Mouse (Mus musculus) spleen, postnatal 14 days (tissue): ENCODE data around the gene Zfp839.
"Not testable (repeated sequence)": the region's sequence is repeated elsewhere in the genome, so short reads cannot be mapped to it uniquely, and the experiment has no call there.

Source experiments
- DNase-seq, 2 experiments: peaks; one replicate each; pipeline ENCODE4 v3.0.0; 2021 to 2022; ENCODE audit warnings: low spot score in 2 of 2

Gene Zfp839

DNA sequence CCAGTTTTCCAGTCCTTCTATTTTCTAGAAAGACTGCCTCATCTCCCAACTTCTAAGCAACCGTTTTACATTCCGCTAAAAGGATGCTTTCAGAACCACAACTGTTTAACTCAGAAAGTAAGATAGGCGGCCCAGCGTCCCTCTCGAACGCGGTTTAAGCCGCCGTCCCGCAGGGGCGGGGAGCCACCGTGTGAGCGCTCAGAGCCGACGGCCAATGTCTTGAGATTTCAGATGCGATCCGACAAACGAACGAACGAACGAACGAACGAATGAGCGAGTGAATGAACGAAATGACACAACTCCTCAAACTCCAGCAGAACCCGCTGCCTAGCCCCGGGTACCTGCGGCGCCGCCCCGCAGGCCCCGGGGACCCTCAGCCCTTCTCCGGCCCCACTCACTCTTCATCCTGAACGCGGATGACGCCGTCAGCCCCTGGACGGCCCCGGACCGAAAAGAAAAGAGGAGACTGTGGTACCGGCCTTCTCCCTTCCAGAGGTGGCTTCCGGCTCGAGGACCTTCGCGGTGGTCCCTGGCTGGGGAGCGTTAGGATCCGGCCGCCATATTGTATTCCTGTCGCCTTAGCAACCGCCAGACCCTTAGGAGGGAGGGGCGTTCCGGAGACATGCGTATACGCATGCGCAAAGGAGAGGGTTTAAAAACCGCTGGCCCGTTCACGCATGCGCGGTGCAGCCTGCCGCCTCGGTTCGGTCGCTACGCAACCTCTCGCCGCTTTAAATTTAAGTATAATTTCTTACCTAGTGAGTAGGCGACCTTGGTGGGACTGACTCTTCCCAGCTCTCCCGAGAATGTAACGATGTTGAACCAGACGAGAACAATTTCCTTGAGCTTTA is 9.5 kb upstream of the Zfp839 start, which contains the start of gene Mok:
TSS of gene Mok (minus strand) at position 592 of the 851 bp plus-strand sequence.
- DNase-seq = peak; percentile 88 to 94

- DNase-seq = no peak
These were observed 8.1 kb upstream of the Zfp839 start for GRCm38 (mm10) chr12:110841731-110842493.

DNA sequence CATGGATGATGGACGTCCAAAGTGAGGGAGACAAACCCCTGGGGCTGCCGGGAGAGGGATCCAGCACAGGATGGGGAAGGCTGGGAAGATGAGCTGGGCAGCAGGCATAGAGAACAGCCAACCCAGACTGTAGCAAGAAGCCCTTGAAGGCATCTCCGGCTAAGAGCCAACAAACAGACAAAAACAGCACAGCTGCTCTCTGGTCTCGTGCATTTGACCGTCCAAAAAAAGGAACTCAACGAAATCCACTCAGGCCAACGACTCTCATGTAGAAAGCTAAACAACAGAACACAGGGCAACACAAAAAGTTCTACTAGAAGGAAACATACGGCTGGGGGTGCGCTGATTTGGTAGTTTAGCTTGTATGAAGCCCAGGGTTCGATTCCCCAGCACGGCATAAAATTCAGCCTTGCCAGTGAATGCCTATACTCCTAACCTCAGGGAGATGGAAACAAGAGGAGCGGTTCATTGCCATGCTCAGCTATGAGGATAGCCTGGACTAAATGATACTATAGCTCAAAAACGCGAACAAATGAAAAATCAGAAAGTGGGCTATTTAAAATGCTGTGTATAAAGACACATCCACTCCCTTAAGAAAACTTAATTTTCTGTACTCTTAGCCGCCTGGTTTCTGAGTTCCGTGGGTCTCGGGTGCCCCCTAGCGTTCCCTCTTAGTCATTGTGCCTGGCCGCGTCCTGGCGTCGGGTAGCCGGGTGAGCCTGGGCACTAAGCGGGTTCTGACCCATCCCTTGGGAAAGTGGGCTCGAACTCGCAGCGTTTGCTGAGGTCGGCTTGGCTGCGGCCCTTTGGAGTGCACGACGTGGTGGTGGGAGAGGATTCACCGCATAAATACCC is 6.6 kb upstream of the Zfp839 start:
- peak; percentile 76 to 84 for DNase-seq

DNA sequence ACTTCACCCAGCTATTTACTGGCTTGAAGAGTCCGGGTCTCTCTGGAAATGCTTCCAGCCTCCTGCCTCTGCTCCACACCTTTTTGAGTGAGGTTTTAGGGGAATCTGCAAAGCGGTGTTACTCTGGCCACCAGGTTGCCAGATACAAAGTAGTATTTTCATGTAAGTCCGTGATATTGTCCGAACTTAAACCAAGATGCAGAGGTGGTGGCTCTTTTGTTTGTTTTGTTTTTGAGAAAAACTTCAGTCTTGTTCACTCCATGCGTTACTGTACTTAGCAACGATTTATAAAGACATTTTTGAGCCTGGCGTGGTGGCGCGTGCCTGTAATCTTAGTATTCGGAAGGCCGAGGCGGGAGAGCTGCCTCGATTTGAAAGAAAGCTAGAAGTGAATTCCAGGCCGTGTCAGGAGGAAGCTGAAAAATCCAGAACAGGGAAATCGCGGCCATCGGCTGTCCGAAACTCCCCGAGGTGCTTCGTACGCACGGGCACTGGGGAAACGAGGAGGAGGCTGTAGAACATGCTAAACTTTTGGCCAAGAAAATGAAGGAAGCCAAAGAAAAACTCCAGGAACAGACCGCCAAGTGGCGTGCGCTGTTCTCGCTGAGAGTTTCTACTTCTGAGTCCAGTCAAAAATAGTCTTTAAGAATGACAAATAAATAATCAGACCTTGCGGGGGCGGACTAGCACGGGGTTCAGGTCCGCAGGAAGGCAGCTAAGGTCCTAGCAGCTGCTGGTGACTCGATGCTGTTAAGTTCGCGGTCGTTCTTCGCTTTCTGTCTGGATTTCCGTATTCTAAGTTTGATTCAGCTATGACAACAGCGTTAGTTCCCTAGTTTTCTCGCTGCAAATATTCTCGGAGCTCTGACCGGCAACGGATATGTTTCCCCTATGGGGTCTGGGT is 5.6 kb upstream of the Zfp839 start:
- no peak for DNase-seq

GRCm38 (mm10) chr12:110845131-110845880 is 4.7 kb upstream of the Zfp839 start:
- DNase-seq = peak; percentile 75 to 77

- DNase-seq = no peak
These were observed 3.8 kb upstream of the Zfp839 start for GRCm38 (mm10) chr12:110846191-110846765.

DNA sequence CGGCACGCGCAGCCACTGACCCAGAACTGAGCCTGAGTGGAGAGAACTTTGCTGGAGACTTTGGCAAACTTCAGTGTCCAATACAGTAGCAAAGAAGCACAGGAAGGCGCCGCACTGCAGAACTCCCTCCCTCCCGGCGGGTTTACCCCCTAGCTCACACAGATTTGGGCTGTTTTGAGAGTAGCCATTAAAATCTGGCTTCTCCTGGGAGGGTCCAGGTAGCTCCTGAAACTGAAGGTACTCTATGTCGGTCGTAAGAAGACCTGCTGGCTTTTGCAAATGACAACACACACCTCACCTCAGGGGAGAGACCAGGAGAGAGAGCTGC is 840 bp downstream of the Zfp839 start:
- no peak for DNase-seq

- no peak for DNase-seq
These were observed 1.4 kb downstream of the Zfp839 start for GRCm38 (mm10) chr12:110851414-110851813.

GRCm38 (mm10) chr12:110851923-110852322 is 1.9 kb downstream of the Zfp839 start:
- no peak for DNase-seq

DNA sequence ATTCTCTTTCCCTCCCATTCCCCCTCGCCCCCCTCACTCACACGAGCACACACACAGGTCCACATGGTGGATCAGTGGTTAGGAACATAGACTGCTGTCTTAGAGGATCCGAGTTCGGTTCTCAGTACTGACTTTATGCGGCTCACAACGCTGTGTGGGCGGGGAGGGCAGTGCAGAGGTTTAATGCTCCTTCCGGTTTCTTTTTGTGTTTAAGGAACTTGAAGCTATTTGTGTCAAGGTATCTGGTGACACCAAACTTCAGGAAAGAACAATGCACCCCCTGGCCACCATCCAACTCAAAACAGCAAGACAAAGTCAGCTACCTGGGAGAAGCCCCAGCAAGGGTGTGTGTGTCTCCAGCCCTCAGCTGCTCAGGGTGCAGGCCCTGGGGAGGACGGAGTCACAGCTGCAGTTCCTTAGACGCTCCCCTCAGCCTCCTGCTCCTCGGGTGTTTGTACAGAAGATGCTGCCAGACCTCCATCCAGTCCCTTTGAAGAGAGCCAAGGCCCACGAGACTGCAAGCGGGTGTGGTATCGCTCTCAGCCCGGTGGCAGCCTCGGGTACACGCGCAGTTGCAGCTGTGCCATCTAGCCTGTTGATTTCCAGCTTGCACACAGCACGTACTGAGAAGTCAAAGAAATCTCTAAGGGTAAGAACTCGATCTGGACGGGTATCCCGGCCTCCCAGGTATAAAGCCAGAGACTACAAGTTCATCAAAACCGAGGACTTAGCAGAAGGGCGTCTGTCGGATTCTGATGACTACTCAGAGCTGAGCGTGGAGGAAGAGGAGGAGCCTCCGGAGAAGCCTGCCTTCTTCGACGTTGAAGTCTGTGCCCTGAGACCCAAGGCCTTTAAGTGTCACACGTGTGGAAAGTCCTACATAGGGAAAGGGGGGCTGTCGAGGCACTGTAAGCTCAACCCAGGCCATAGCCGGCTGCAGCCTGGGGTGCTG is 5.0 kb downstream of the Zfp839 start:
- no peak for DNase-seq

GRCm38 (mm10) chr12:110857196-110857595 is 7.1 kb downstream of the Zfp839 start:
- no peak for DNase-seq

DNA sequence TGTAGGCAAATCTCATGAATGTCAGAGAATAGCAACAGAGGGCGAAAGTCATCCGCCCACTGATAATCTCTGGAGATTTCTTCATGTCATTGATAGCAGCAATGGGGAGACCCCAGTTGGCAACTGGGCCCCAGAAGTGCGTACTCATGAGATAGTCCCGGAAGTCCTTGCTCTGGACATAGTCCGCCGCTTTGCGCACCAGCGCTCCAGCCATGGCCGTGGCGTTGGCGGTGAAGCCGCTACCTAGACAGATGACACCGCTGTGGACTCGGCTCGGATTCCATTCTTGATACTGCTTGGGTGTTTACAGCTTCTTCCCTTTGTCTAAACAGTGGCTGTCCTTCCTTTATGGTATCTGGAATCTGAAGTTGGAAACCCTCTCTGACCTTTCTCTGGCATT is 8.6 kb downstream of the Zfp839 start:
- not testable (repeated sequence) for DNase-seq

DNA sequence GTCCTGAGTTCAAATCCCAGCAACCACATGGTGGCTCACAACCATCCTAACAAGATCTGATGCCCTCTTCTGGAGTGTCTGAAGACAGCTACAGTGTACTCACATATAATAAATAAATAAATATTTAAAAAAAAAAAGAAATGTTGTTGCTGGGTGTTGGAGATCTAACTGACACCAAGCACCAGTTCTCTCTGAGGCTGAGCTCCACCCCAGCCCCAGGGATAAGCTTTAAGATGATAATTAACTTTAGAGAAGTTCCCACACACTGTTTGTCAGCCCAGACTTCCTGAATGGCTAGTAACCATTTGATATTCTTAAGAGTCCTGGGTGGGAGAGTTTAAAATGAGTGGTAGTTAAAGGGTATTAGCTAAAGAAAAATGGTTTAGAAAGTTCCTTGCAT is 10.2 kb downstream of the Zfp839 start:
- no peak for DNase-seq

DNA sequence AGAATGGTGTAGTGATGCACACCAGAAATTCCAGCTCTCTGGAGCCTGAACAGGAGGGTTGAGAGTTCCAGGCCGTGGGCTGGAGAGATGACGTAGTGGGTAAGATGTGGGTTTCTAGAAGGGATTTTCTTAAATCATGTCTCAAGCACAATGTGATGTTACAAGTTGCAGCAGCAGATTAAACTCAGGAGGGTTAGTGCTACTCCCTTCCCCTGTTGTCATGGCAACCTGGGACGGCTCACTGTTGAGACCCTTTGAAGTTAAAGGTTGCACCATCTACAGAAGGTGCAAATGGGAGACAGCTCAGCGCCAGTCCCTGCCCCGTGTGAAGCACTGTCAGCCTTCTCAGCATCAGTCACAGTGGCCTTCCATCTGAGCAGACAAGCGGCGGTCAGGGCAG is 11.2 kb downstream of the Zfp839 start:
- no peak for DNase-seq

DNA sequence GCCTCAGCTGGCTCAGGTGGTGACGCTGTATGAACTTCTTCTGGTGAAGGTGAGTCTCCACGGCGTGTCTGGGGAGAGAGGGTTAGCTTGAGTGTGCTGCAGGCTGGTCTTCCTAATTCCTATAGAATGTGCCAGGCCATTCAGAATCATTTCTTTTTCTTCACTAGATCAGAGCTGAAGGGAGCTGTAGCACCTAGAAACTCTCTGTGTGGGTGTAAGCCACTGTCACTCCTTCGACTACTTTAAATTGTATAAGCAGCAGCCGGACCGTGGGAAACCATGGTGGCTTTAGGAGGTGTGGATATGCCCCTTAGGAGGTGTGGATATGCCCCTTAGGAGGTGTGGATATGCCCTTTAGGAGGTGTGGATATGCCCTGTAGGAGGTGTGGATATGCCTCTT is 14.0 kb downstream of the Zfp839 start:
- DNase-seq = no peak

DNA sequence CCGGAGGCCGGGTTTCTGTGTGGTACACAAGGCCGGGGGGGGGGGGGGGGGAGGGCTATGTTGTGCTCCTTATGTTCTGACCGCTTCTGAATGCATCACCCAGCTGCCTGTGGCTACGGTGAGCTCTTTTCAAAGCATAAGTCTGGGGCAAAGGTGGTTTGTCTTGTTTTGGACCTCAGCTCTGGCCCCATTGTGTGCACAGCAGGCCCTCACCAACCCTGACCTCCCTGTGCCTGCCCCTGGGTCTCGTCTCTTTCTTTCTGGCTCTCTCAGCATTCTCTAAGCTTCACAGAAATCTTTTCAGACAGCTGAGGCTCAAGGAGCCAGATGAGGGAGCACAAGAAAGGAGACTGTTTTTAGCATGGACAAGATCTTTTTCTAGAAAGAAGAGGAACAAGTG is 15.5 kb downstream of the Zfp839 start:
- DNase-seq = no peak

DNA sequence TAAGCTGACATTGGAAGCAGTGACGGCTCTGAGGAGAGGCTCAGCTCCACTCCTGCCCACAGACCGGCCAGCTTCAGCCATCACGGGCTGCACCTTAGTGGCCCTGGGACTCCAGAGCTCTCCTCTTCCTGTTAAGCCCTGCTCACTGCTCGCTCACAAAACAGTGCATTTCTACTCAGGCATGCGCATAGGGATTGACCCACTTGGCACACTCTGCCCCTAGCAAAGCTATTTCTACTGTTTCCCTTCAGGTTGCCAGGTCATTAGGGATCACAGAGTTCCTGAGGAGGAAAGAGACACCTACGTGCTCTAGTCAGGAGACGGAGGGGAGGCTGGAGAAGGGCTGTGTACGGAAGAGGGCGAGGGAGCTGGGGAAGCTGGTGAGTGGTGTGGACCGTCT is 15.9 kb downstream of the Zfp839 start:
- no peak for DNase-seq

- DNase-seq = no peak
These were observed 20.1 kb downstream of the Zfp839 start for GRCm38 (mm10) chr12:110870107-110870506.

- DNase-seq = no peak
These were observed 21.2 kb downstream of the Zfp839 start for GRCm38 (mm10) chr12:110871247-110871646.
